Mouse (Mus musculus) brain, embryonic 14.5 days (tissue): ENCODE data around the gene Cyp11a1.

Source experiments
- CTCF ChIP-seq: fragments of 200-500 bp; IDR thresholded peaks from 2 replicates; pipeline ENCODE4 v1.5.1; 2012; ENCODE audit warnings: inconsistent platforms, mild to moderate bottlenecking, moderate library complexity, borderline replicate concordance; ENCODE audit not compliant: insufficient read depth, insufficient read length; ENCODE audit errors: extremely low read depth
- POLR2A ChIP-seq: fragments of 200-500 bp; IDR thresholded peaks from 2 replicates; pipeline ENCODE4 v1.6.1; 2012; ENCODE audit warnings: mild to moderate bottlenecking, inconsistent platforms, borderline replicate concordance; ENCODE audit not compliant: poor library complexity, insufficient read depth, insufficient read length, severe bottlenecking; ENCODE audit errors: extremely low read depth

GRCm38 (mm10) chr9:57998685-57999084 lies 7.5 kb upstream of the Cyp11a1 start:
- TF ChIP-seq CTCF, result no peak
- no peak for TF ChIP-seq POLR2A
